Mouse (Mus musculus): ENCODE measurements around the gene Klf15. TPM values are rescaled to one million over a fixed set of nuclear protein-coding genes. Genes with fewer than 3 reads are reported as not detected.

Klf15 gene
- total and polyA plus RNA-seq, 2 experiments from 2014 or later: 20.6 to 35.1 TPM

DNA sequence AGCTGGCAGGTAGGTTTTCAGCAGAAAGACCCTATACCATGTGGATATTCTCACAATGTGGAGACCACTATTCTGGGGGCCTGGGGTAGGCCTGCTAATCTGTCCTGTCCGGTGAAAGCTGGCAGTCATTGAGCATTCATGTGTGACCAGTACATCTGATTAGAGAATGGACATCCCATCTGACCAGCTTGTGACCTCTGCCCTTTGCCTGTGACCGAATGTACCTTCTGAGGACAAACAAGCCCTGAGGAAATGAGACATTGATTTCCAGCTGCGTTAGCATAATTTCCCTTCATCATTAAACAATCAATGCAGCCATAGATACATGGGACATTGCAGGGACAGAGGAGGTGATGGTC is 13.5 kb downstream of the Klf15 start:
- Histone ChIP-seq H3K4me3 (ENCODE audit: low read depth, low read length) (no peak overlapping the region), H3K27ac (ENCODE audit: low read depth, low read length) (no peak overlapping the region), H3K9me3 (ENCODE audit: low read length) (no peaks in the 10 kb centered on the region), H3K4me1 (ENCODE audit: insufficient read depth, low read length) (no peaks in the 10 kb centered on the region), H3K9ac (replicated peaks; ENCODE audit: low read length, poor library complexity, severe bottlenecking) (no peak overlapping the region), H3K27me3 (ENCODE audit: insufficient read depth, low read length) (no peaks in the 10 kb centered on the region), H3K36me3 (ENCODE audit: insufficient read depth, low read length) (peaks cover 4% of the 10 kb centered on the region; the same call in 1 of the 2 replicates), H3K4me2 (ENCODE audit: low read depth, low read length, poor library complexity, severe bottlenecking) (no peak overlapping the region)
- no peak for ATAC-seq (ENCODE audit: low FRiP score)
- DNase-seq (ENCODE audit: low spot score): no peak
- TF ChIP-seq CTCF (IDR thresholded peaks at IDR 0.05): no peak
- 62% methylated on average over 3 of the region's 3 CpGs for WGBS

DNA sequence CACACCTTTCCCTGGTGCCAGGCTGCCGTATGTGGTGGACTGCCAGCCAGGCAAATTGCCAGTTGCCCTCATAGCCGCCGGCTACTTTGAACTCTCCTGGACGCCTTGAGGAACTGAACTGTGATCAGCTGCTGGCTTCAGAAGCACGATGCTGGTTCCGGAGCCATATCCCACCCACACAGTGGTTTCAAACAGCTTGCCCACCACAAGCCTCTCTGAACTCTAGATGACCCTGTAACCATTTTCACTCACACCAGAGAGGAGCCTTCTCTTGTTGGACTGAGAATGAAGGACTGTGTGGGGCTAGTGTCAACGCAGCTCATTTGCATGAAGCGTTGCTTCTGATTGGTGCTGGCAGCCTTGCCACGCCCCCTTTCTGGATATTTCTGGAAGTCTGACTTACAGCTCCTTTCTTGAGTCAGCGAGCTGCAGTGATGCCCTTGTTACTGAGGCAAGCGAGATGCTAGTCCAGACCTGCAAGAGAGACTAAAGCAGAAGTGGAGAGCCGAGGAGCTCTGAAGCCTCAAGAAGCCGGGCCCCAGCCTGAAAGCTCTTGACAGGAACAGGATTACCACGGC is 14.7 kb downstream of the Klf15 start:
- Histone ChIP-seq H3K4me2 (ENCODE audit: low read depth, low read length, poor library complexity, severe bottlenecking) (no peak overlapping the region), H3K4me3 (ENCODE audit: low read depth, low read length) (no peak overlapping the region), H3K36me3 (ENCODE audit: insufficient read depth, low read length) (peaks cover 4% of the 10 kb centered on the region; the same call in 1 of the 2 replicates), H3K27me3 (ENCODE audit: insufficient read depth, low read length) (no peaks in the 10 kb centered on the region), H3K9me3 (ENCODE audit: low read length) (no peaks in the 10 kb centered on the region), H3K4me1 (ENCODE audit: insufficient read depth, low read length) (no peaks in the 10 kb centered on the region), H3K27ac (ENCODE audit: low read depth, low read length) (peak overlapping the region; percentile 6; the same call in 1 of the 2 replicates), H3K9ac (replicated peaks; ENCODE audit: low read length, poor library complexity, severe bottlenecking) (no peak overlapping the region)
- peak; percentile 56 for DNase-seq (ENCODE audit: low spot score)
- ATAC-seq (ENCODE audit: low FRiP score): peak; percentile 58; the same call in 1 of the 2 replicates
- no peak for TF ChIP-seq CTCF (IDR thresholded peaks at IDR 0.05)
- 64% methylated on average over 14 of the region's 14 CpGs for WGBS

DNA sequence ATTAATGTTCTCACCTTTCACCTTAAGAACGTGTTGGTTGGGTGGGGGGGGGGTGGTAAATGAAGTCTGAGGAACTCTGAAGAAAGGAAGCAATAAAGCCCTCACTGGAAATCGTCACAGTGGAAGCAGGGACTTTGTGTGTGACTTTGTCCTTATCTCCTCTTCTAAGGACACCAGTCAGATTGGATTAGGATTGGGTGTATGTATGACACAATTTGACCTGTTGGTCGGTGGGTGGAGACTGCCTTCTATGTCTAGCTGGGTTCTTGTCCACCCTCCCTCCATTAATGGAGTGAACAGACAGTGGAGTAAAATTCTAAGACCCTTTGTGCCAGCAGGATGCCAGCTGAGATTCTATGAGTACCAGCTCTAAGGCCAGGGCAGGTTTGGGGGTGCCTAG is 21.9 kb downstream of the Klf15 start:
- no peak for TF ChIP-seq CTCF (IDR thresholded peaks at IDR 0.05)
- DNase-seq (ENCODE audit: low spot score): no peak
- Histone ChIP-seq H3K4me1 (ENCODE audit: insufficient read depth, low read length) (no peaks in the 10 kb centered on the region), H3K4me2 (ENCODE audit: low read depth, low read length, poor library complexity, severe bottlenecking) (no peak overlapping the region), H3K9ac (replicated peaks; ENCODE audit: low read length, poor library complexity, severe bottlenecking) (no peak overlapping the region), H3K4me3 (ENCODE audit: low read depth, low read length) (no peak overlapping the region), H3K9me3 (ENCODE audit: low read length) (no peaks in the 10 kb centered on the region), H3K36me3 (ENCODE audit: insufficient read depth, low read length) (no peaks in the 10 kb centered on the region), H3K27ac (ENCODE audit: low read depth, low read length) (peak overlapping the region; percentile 18; the same call in 1 of the 2 replicates), H3K27me3 (ENCODE audit: insufficient read depth, low read length) (no peaks in the 10 kb centered on the region)
- 68% methylated on average over 3 of the region's 3 CpGs for WGBS
- no peak for ATAC-seq (ENCODE audit: low FRiP score)

DNA sequence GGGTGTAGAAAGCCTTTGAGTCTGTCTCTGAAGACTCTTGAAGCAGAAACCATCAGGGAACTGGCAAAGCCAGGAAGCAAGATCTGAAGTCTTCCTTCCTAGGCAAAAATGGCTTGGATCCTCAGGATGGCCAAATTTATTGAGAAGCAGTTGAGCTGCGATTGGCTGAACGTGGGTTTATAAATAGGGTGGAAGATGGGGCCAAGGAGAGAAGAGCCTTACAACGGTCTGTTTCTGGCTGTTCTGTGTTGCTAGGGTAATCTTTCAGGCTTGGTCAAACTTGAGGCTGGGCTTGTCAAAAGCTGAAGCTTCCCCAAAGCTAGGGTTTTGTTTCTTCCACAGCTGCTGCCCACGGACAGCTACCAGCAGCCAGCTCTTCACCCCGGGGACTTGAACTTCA is 22.5 kb downstream of the Klf15 start:
- 64% methylated on average over 5 of the region's 5 CpGs for WGBS
- H3K9ac ChIP-seq (replicated peaks; ENCODE audit: low read length, poor library complexity, severe bottlenecking): no peak overlapping the region
- peak overlapping the region; percentile 18; the same call in 1 of the 2 replicates for H3K27ac ChIP-seq (ENCODE audit: low read depth, low read length)
- H3K27me3 ChIP-seq (ENCODE audit: insufficient read depth, low read length): no peaks in the 10 kb centered on the region
- H3K4me3 ChIP-seq (ENCODE audit: low read depth, low read length): no peak overlapping the region
- ATAC-seq (ENCODE audit: low FRiP score): no peak; the same call in 1 of the 2 replicates
- DNase-seq (ENCODE audit: low spot score): peak; percentile 47
- H3K4me1 ChIP-seq (ENCODE audit: insufficient read depth, low read length): no peaks in the 10 kb centered on the region
- no peak for TF ChIP-seq CTCF (IDR thresholded peaks at IDR 0.05)
- H3K36me3 ChIP-seq (ENCODE audit: insufficient read depth, low read length): no peaks in the 10 kb centered on the region
- H3K9me3 ChIP-seq (ENCODE audit: low read length): no peaks in the 10 kb centered on the region
- no peak overlapping the region for H3K4me2 ChIP-seq (ENCODE audit: low read depth, low read length, poor library complexity, severe bottlenecking)

DNA sequence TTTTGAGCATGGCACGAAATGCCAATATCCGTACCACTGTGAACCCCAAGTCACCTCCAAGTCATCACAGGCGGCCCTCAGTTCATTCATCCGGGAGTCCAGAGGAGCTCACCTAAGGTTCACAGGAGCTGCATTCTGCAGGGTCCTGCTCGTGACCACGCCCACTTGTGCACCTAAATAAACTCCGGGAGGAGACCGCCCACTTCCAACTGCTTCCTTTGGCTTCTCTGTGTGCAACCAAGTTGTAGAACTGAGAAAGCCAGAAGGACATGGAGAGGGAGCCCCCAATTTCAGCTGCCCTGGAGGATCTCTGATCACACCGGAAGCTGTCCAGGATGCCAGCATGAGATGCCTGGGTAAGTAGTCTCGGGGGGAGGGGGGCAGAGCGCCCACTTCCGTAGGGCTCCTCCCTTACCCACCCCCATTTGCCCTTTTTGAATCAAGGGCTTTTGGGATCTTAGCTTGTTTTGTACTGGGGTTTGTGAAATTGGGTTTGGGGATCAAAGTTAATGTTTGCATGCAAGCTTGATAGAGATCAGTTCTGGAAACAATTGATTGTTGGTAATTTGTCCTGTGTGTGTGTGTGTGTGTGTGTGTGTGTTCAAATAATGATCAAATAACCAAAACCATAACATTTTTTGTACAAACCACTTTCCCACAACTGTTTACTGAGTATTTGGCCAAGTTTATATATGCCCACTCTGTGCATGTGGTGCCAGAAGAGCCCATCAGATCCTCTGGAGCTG is 24.0 kb downstream of the Klf15 start, which contains the start of gene Aldh1l1:
Gene Aldh1l1 (plus strand): TSS at position 252 of the 746 bp plus-strand sequence.
- H3K9me3 ChIP-seq (ENCODE audit: low read length): no peaks in the 10 kb centered on the region
- no peaks in the 10 kb centered on the region for H3K4me1 ChIP-seq (ENCODE audit: insufficient read depth, low read length)
- DNase-seq (ENCODE audit: low spot score) (no peak), ATAC-seq (ENCODE audit: low FRiP score) (no peak)
- H3K27ac ChIP-seq (ENCODE audit: low read depth, low read length): no peak within 1 kb of the TSS
- H3K27me3 ChIP-seq (ENCODE audit: insufficient read depth, low read length): no peaks in the 10 kb centered on the region
- H3K4me3 ChIP-seq (ENCODE audit: low read depth, low read length): no peak within 1 kb of the TSS
- no peak within 1 kb of the TSS for H3K4me2 ChIP-seq (ENCODE audit: low read depth, low read length, poor library complexity, severe bottlenecking)
- WGBS: 85% methylated on average over 12 of the region's 12 CpGs
- H3K36me3 ChIP-seq (ENCODE audit: insufficient read depth, low read length): no peaks in the 10 kb centered on the region
- no peak within 1 kb of the TSS for H3K9ac ChIP-seq (replicated peaks; ENCODE audit: low read length, poor library complexity, severe bottlenecking)
- TF ChIP-seq CTCF (IDR thresholded peaks at IDR 0.05): no peak

DNA sequence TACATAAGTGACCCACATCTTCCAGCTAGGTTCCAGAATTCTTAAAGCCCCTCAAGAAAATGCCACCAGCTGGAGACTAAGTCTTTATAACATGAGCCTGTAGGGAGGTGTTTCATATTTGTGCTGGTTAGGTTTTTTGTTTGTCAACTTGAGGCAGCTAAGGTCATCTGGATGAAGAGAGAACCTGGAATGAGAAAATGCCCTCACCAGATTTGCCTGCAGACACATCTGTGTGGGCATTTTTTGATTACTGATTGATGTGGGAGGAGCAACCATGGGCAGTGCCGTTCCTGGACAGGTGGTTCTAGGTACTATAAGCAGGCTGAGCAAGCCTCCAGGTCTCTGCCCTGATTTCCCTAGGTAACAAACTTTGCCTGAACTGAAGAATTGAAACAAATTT is 25.2 kb downstream of the Klf15 start:
- WGBS: 91% methylated on average over 1 of the region's 1 CpGs
- Histone ChIP-seq H3K4me3 (ENCODE audit: low read depth, low read length) (no peak overlapping the region), H3K9me3 (ENCODE audit: low read length) (no peaks in the 10 kb centered on the region), H3K4me1 (ENCODE audit: insufficient read depth, low read length) (no peaks in the 10 kb centered on the region), H3K4me2 (ENCODE audit: low read depth, low read length, poor library complexity, severe bottlenecking) (no peak overlapping the region), H3K27ac (ENCODE audit: low read depth, low read length) (no peak overlapping the region), H3K36me3 (ENCODE audit: insufficient read depth, low read length) (no peaks in the 10 kb centered on the region), H3K27me3 (ENCODE audit: insufficient read depth, low read length) (no peaks in the 10 kb centered on the region), H3K9ac (replicated peaks; ENCODE audit: low read length, poor library complexity, severe bottlenecking) (no peak overlapping the region)
- DNase-seq (ENCODE audit: low spot score): no peak
- ATAC-seq (ENCODE audit: low FRiP score): no peak
- TF ChIP-seq CTCF (IDR thresholded peaks at IDR 0.05): no peak

All from midbrain, postnatal 0 days (tissue).